Mouse (Mus musculus) mouse embryonic stem cell (cell line): ENCODE data around the gene Akap7.
"Not testable (repeated sequence)": the region's sequence is repeated elsewhere in the genome, so short reads cannot be mapped to it uniquely, and the experiment has no call there.

Experiments
- in situ Hi-C, 2 experiments: fragments of 300-500 bp; cut with MboI; formaldehyde crosslinking; loops; 1 replicate in 1 of 2; 3 replicates in 1 of 2; pipeline ENCODE4 v1.14.3; 2019 to 2020; ENCODE audit warnings: low sequenced_read_pairs in 2 of 2, low pct_unique_long_range_greater_than_20kb in 1 of 2, mixed read lengths in 1 of 2; ENCODE audit not compliant: unreplicated experiment in 1 of 2

The Akap7 gene

GRCm38 (mm10) chr10:25218746-25219145, 88.9 kb downstream of the Akap7 start:
- in situ Hi-C loops, result loop anchor here (10.0 to 25.0 kb wide), 2 partner anchors 134 to 256 kb away; no protein-coding TSS in a partner anchor

- in situ Hi-C loops, result loop anchor here (10.0 to 25.0 kb wide), 2 partner anchors 131 to 254 kb away; no protein-coding TSS in a partner anchor
Observed at GRCm38 (mm10) chr10:25215977-25216376, 91.7 kb downstream of the Akap7 start.

- in situ Hi-C loops, result loop anchor here (10.0 to 25.0 kb wide), 2 partner anchors 129 to 251 kb away; no protein-coding TSS in a partner anchor
Observed at GRCm38 (mm10) chr10:25213716-25214115, 94.0 kb downstream of the Akap7 start.

GRCm38 (mm10) chr10:25208619-25209018, 99.1 kb downstream of the Akap7 start:
- in situ Hi-C loops, result loop anchor here (25.0 kb wide), 1 partner anchor 246 kb away; no protein-coding TSS in a partner anchor

GRCm38 (mm10) chr10:25207866-25208265, 99.8 kb downstream of the Akap7 start:
- in situ Hi-C loops, result loop anchor here (25.0 kb wide), 1 partner anchor 246 kb away; no protein-coding TSS in a partner anchor

GRCm38 (mm10) chr10:25200691-25201090, 107.0 kb downstream of the Akap7 start:
- in situ Hi-C loops, result loop anchor here (25.0 kb wide), 1 partner anchor 238 kb away; no protein-coding TSS in a partner anchor

- in situ Hi-C loops, result loop anchor here (25.0 kb wide), 1 partner anchor 237 kb away; no protein-coding TSS in a partner anchor
Observed at GRCm38 (mm10) chr10:25199510-25200353, 107.9 kb downstream of the Akap7 start.

GRCm38 (mm10) chr10:25198575-25198974, 109.1 kb downstream of the Akap7 start:
- in situ Hi-C loops, result no loop called here

- in situ Hi-C loops, result no loop called here
Observed at GRCm38 (mm10) chr10:25198048-25198447, 109.6 kb downstream of the Akap7 start.

GRCm38 (mm10) chr10:25192180-25193073, 115.2 kb downstream of the Akap7 start:
- in situ Hi-C loops, result no loop called here

GRCm38 (mm10) chr10:25191166-25191565, 116.5 kb downstream of the Akap7 start:
- in situ Hi-C loops, result no loop called here

GRCm38 (mm10) chr10:25186240-25186639, 121.4 kb downstream of the Akap7 start:
- in situ Hi-C loops, result not testable (repeated sequence)

- in situ Hi-C loops, result no loop called here
Observed at GRCm38 (mm10) chr10:25185691-25186090, 122.0 kb downstream of the Akap7 start.

- in situ Hi-C loops, result no loop called here
Observed at GRCm38 (mm10) chr10:25184819-25185603, 122.7 kb downstream of the Akap7 start.

GRCm38 (mm10) chr10:25183271-25183670, 124.4 kb downstream of the Akap7 start:
- in situ Hi-C loops, result no loop called here

- in situ Hi-C loops, result no loop called here
Observed at GRCm38 (mm10) chr10:25179030-25179429, 128.6 kb downstream of the Akap7 start.

- in situ Hi-C loops, result no loop called here
Observed at GRCm38 (mm10) chr10:25177270-25177669, 130.4 kb downstream of the Akap7 start.

- in situ Hi-C loops, result no loop called here
Observed at GRCm38 (mm10) chr10:25174872-25175271, 132.8 kb downstream of the Akap7 start.
